Mouse (Mus musculus) large intestine, adult 2 months (tissue): ENCODE measurements around the gene Meioc. TPM values are rescaled to one million over a fixed set of nuclear protein-coding genes. Genes with fewer than 3 reads are reported as not detected.

Experiments
- DNase-seq: peaks from one replicate; pipeline ENCODE4 v3.0.0-alpha.2; 2012; ENCODE audit warnings: low read depth, low spot score
- WGBS: fragments of 180-500 bp; shearing (Covaris S2); methylation state at CpG from one replicate; pipeline ENCODE4 v1.1.7; 2018; 5-methylcytosine and 5-hydroxymethylcytosine counted together
- polyA plus RNA-seq: library from polyadenylated mRNA; depleted of rRNA; stranded (reverse); fragments of >200 nt; gene quantifications from 2 replicates; pipeline ENCODE4 v1.2.3, GENCODE M21; 2012; rRNA removed

Gene Meioc
- not detected in 2 replicates for polyA plus RNA-seq

- DNase-seq = no peak
- 62% methylated on average over 3 of the region's 3 CpGs for WGBS
Observed at GRCm38 (mm10) chr11:102663416-102663815, at the start of gene Meioc. Gene Meioc, plus strand, starts transcription at chr11:102663716.

DNA sequence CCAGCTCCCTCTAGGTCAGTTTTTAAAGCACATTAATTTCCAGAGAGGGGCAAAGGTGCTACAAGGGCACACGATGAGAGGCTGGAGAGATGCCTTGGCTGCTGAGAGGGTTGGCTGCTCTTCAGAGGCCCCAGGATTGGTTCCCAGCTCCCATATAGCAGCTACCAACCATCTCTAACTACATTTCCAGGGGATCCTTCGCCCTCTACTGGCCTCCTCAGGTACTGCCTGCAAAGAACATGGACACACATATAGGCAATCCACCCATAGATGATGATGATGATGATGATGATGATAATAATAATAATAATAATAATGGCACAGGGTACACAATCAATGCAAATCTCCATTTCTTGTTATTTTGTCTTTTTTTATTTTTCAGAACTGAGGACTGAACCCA is 44.1 kb upstream of the Meioc start:
- WGBS = 60% methylated on average over 2 of the region's 2 CpGs
- no peak for DNase-seq

DNA sequence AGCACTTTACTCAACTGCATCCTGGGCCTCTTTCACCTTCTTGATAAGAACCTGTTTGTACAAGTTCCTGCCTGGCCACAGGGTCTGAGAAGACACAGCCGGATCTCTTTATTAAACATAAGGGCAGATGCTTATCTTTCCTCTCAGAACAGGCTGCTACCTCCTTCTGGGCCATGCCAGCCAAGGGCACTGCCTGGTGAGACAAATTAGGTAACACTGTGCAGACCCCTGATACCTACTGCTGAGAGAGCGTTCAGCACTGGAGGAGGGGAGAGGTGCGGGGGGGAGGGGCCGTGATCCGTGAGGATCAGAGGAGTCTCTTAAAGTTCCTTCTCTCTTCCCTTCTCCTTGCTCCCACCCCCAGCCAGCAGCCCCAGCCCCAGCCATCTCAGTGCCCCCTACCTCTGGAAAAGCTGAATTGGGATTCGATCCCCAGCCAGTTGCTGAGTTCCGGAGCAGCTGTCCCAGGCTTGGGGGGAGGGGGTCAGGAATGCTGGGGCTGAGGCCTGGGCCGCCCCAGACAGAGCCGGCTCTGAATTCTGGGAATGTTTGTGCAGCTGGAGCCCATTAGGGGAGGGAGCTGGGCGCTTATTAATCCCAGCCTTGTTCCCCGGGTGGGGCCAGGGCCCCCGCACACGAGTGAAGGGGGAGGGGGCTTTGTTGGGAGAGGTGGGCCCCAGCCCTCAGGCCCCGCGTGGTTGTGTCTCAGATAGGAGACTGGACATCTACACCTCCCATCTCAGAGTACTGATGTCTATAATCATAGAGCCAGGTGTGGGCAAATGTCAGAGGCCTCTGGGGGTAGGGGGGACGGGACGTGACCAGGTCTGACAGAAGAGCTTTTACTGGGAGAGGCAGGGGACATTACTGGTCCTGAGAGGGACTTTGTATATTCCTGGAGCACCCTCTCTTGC is 39.4 kb upstream of the Meioc start:
- 27% methylated on average over 17 of the region's 17 CpGs for WGBS
- DNase-seq = no peak

DNA sequence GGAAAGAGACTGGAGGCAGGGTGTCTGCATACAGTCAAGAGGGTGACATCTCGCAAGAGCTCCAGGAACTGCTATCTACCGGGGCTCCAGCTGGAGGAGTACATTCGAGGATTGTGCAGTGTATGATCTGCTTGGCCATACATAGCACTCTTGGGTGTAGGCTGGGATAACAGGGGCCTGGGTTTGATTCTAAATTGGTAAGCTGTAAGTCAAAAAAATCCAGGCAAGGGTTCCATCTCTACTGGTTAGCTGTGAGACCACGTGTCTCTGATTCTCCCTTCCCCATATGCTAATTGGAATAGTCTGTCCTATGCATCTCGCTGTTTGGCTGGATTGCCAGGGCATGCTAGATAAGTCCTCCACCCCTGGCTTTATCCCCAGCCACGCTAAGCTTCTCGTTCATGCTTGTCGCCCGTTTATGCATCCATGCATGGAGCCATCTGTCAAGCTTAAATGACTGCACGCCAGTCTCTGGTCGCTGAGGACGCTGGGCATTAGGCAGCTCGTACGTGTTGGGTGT is 38.6 kb upstream of the Meioc start:
- 75% methylated on average over 14 of the region's 14 CpGs for WGBS

DNA sequence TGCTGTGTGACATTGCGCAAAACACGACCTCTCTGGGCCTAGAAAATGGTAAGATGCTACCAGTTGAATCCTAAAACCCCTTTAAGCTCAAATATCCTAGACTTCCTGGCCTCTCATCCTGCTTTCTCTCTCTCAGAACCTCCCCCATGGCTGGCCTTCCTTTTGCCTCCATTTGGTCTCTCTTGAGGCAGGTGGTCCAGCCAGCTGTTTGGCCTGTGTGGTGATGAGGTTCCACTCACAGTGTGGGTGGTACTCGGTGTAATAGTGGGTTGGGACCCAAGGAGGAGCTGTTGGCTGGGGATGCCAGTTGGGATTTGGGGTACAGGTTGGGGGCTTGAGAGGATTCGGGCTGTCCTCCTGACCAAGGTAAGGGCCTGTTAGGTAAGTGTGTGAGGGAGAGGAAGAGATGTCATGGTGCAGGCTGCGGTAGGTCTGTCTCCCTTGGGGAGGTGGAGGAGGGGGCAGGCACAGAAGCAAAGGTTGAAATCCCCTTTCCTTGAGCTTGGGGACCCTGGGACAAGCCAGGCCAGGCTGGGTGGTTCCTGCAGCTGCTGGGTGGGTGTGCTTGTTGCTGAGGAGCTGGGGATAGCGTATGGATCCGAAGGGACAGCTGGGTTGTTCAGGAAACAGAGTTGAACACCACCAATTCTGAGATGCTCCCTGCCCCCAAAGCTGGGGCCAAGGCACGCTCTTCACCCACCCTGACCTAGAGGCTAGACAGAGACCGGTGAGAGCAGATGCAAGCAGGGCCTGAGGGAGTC is 36.2 kb upstream of the Meioc start:
- 88% methylated on average over 9 of the region's 9 CpGs for WGBS
- no peak for DNase-seq

More for the DNA sequence above, 38.6 kb upstream of the Meioc start:
- no peak for DNase-seq

- no peak for DNase-seq
- 75% methylated on average over 9 of the region's 9 CpGs for WGBS
Observed at GRCm38 (mm10) chr11:102628529-102628928, 35.0 kb upstream of the Meioc start.

DNA sequence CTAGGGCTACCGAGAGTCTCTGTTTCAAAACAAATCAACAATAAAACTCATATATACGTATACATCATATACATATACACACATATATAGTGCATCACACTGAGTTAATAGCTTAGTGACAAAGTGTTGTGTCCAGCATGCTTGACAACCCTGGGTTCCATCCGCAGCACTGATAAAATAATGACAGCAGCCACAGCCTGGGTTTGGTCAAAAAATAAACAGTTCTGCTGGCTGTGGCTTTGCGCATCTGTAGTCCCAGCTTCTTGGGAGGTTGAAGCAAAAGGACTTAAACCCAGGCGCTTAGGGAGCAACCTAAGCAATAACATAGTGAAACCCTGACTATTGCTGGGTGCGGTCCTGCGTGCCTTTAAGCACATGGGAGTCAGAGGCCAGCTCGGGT is 34.1 kb upstream of the Meioc start:
- 48% methylated on average over 8 of the region's 8 CpGs for WGBS
- DNase-seq = no peak

- no peak for DNase-seq
Observed at GRCm38 (mm10) chr11:102630731-102631130, 32.8 kb upstream of the Meioc start.

GRCm38 (mm10) chr11:102631203-102631602 is 32.3 kb upstream of the Meioc start:
- WGBS = 74% methylated on average over 5 of the region's 5 CpGs
- no peak for DNase-seq

More at GRCm38 (mm10) chr11:102630731-102631130, 32.8 kb upstream of the Meioc start:
- WGBS = 64% methylated on average over 7 of the region's 7 CpGs

- DNase-seq = no peak
- WGBS = 32% methylated on average over 11 of the region's 13 CpGs
Observed at GRCm38 (mm10) chr11:102632725-102633124, 30.8 kb upstream of the Meioc start.

GRCm38 (mm10) chr11:102633379-102633778 is 30.1 kb upstream of the Meioc start:
- 12% methylated on average over 9 of the region's 9 CpGs for WGBS
- no peak for DNase-seq

DNA sequence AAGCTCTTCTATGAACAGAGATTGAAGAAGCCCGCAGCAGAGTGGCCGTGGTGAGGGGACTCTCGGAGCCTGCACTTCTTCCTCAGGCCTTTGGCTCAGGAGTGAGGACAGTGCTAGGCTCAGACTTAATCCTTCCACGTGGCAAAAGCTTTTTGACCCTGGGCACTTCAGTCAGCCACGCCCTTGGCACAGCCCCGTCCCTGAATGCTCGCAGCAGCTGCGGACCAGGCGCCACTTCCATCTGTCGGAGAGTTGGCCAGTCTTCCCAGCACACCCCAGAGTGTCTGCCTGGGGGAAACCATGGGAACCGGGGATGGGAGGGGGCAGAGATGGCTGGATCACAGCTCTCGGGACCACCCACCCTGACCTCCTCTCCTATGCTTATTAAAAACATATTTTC is 26.6 kb upstream of the Meioc start:
- DNase-seq = no peak
- WGBS = 20% methylated on average over 12 of the region's 12 CpGs

GRCm38 (mm10) chr11:102643891-102644382 is 19.6 kb upstream of the Meioc start:
- no peak for DNase-seq
- 36% methylated on average over 10 of the region's 10 CpGs for WGBS

DNA sequence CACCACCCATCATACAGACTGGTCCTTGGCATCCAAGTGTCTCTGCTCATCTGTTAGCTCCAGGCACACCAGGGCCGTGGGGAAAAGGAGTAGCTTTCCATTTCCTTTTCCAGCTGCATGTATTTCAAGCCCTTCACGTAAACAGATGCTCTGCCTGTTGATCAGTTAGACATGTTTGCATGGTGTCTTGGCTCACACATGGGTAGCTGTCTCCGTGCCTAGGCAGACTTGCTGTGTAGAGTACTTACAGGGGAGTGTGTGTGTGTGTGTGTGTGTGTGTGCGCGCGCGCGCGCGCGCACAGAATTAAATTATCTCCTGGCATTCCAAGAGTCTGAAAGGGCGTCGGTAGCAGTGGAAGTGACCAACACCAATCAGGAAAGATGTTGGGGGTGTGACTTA is 17.3 kb upstream of the Meioc start:
- no peak for DNase-seq
- 78% methylated on average over 13 of the region's 13 CpGs for WGBS

DNA sequence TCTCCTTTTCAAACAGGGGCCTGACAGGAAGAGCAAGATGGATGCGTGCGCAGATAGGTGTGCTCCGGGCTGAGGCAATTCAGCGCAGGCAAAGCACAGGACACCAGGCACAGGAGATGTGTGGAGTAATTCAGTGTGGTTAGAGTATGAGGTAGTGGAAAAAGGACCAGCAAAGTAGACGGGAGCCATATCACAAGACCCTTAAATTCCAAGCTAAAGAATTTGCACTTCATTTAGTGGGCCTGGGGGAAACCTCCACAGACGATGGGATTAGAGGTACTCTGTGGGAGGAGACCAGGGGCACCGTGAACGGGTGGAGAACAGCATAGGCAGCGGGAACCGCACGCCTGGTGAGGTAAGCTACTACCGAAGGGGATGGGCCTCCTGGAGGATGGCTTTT is 15.6 kb upstream of the Meioc start:
- WGBS = 78% methylated on average over 12 of the region's 12 CpGs

DNA sequence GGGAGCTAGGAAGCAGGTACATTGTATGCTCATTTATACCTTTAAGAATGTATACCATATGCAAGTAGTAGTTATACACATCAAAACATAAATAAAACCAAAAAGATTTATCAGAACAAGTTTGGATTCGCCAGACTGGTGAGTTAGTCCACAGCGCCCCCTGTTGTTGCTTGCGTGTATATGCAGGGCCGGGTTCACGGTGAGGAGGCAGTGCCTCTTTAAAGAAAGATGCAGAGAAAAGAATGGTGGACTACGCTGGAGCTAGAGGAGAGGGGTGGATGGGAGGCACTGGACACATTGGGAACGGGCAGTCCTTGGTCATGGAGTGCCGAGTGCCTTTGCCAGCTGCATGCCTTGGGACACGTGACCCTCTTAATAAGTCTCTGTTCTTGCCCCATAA is 12.1 kb upstream of the Meioc start:
- no peak for DNase-seq
- 9% methylated on average over 9 of the region's 9 CpGs for WGBS

More for the DNA sequence above, 15.6 kb upstream of the Meioc start:
- DNase-seq = no peak

- DNase-seq = no peak
Observed at GRCm38 (mm10) chr11:102652844-102653243, 10.7 kb upstream of the Meioc start.

DNA sequence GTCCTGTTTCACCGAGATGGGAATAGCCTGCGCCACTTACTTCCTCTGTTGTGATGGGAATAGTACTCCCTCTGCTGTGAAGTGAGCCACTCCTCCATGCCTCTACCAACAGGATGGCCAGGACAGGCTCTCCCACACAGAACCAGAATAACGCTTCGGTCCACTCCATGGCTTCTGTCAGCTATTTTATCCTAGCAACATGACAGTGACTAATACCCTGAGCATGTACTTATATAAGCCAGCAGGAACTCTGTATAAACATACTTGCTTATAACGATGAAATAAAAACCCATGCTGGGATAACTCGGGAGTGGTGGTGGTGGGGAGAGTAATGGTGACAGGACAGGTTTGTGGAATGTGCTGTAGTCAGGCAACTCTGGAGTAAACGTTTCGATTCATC is 7.6 kb upstream of the Meioc start:
- no peak for DNase-seq
- 44% methylated on average over 8 of the region's 8 CpGs for WGBS

More at GRCm38 (mm10) chr11:102652844-102653243, 10.7 kb upstream of the Meioc start:
- 76% methylated on average over 3 of the region's 3 CpGs for WGBS

DNA sequence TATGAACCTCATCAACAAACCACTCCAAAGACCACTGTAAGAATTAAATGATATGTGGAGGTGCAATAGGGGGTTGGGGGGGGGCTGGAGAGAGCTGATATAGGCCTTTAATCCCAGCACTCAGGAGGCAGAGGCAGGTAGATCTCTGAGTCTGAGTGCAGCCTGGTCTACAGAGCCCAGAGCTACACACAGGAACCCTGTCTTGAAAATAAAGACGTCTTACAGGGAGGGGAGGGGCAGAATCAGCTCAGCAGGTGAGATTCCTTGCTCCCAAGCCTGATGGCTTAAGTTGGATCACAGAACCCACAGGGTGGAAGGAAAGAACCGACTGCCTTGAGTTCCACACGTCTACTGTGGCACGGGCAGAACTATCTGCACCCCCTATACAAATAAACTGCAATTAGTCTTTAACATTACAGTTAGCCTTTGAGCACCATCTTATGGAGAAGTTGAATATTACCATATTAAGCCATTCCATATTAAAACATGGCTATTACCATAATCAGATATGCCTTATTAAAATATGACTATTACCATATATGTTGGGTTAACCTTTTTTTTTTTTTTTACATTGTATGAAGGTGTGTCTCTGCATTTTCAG is 7.1 kb upstream of the Meioc start:
- no peak for DNase-seq
- WGBS = 3% methylated on average over 4 of the region's 4 CpGs

- DNase-seq = no peak
- 14% methylated on average over 6 of the region's 6 CpGs for WGBS
Observed at GRCm38 (mm10) chr11:102656931-102657330, 6.6 kb upstream of the Meioc start.
